Mouse (Mus musculus): ENCODE data around the gene Ankrd1.
A peak's percentile ranks its signal among the peaks of the same experiment; 100 is the strongest.

Gene Ankrd1

GRCm38 (mm10) chr19:36109318-36109944 is 10.5 kb downstream of the Ankrd1 start:
- no peak for DNase-seq (ENCODE audit: low spot score in 2 of 2)

- DNase-seq (ENCODE audit: low spot score in 2 of 2): no peak
Observed at GRCm38 (mm10) chr19:36103909-36104308, 16.0 kb downstream of the Ankrd1 start.

- DNase-seq (ENCODE audit: low spot score in 2 of 2): peak in 1 of 2 experiments; percentile 11
Observed at GRCm38 (mm10) chr19:36098916-36099315, 21.0 kb downstream of the Ankrd1 start.

- DNase-seq (ENCODE audit: low spot score in 2 of 2): no peak
Observed at GRCm38 (mm10) chr19:36098265-36098664, 21.6 kb downstream of the Ankrd1 start.

- no peak for DNase-seq (ENCODE audit: low spot score in 2 of 2)
Observed at GRCm38 (mm10) chr19:36097194-36097593, 22.7 kb downstream of the Ankrd1 start.

GRCm38 (mm10) chr19:36090781-36091180 is 29.1 kb downstream of the Ankrd1 start:
- peak in 1 of 2 experiments; percentile 17 for DNase-seq (ENCODE audit: low spot score in 2 of 2)

- peak; percentile 65 to 85 for DNase-seq (ENCODE audit: low spot score in 2 of 2)
Observed at GRCm38 (mm10) chr19:36083262-36084225, 36.4 kb downstream of the Ankrd1 start, which contains the start of gene Rpp30. Rpp30 (plus strand) TSS chr19:36083716.

GRCm38 (mm10) chr19:36082606-36083261 is 37.2 kb downstream of the Ankrd1 start:
- DNase-seq (ENCODE audit: low spot score in 2 of 2): peak in 1 of 2 experiments; percentile 47

- DNase-seq (ENCODE audit: low spot score in 2 of 2): no peak
Observed at GRCm38 (mm10) chr19:36062801-36063529, 56.9 kb downstream of the Ankrd1 start.

All from left cerebral cortex, adult 9 months (tissue).